Mouse (Mus musculus) adrenal gland, adult 18-20 months (tissue): ENCODE measurements around the gene Lrg1. TPM values are rescaled to one million over a fixed set of nuclear protein-coding genes. Genes with fewer than 3 reads are reported as not detected.

Experiments used
- DNase-seq, 2 experiments: peaks; one replicate each; pipeline ENCODE4 v3.0.0; 2021 to 2022; ENCODE audit warnings: low spot score in 2 of 2
- long read RNA-seq, 2 experiments: library from polyadenylated mRNA; stranded (forward); transcript quantifications; one replicate each; pipeline ENCODE4 v2.0.0; 2021
- total RNA-seq, 2 experiments: library from RNA; stranded (reverse); gene quantifications; 1 replicate in 1 of 2; 2 replicates in 1 of 2; pipeline ENCODE4 v1.2.3; 2021

The Lrg1 gene
- 10 to 100 TPM; 21.2 to 57.7 TPM for total RNA-seq
- long read RNA-seq, experiment 1, transcript Lrg1-201 (2 exons, 1,408 nt), result major isoform, 58 of 64 reads
- long read RNA-seq, experiment 1, partial matches to known transcripts, result 0 of 64 reads
- long read RNA-seq, experiment 1, other reads (novel, unspliced or antisense), result 6 of 64 reads
- long read RNA-seq, experiment 2, transcript Lrg1-201 (2 exons, 1,408 nt), result major isoform, 76 of 89 reads
- long read RNA-seq, experiment 2, partial matches to known transcripts, result 12 of 89 reads
- long read RNA-seq, experiment 2, other reads (novel, unspliced or antisense), result 1 of 89 reads

DNA sequence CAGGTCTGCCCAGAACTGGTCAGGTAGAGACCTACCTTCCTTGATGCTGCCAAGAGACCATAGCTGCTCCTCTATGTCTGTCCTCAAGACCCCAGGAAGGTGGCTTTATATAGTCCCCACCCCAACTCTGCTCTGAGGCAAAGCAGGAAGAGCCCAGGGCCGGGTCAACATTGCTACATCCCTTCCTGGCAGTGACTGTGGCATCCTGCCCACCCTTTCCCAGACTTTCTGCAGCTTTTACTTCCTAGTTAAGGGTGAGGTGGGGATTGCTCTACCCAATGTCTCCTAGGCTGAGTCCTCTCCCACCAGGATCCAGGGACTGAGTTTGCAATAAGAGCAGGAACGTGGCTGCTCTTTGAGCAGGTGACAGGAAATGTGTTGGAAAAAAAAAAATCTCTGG is at the start of gene Lrg1:
Gene Lrg1 (minus strand): TSS at position 176 of the 400 bp plus-strand sequence.
- no peak for DNase-seq

DNA sequence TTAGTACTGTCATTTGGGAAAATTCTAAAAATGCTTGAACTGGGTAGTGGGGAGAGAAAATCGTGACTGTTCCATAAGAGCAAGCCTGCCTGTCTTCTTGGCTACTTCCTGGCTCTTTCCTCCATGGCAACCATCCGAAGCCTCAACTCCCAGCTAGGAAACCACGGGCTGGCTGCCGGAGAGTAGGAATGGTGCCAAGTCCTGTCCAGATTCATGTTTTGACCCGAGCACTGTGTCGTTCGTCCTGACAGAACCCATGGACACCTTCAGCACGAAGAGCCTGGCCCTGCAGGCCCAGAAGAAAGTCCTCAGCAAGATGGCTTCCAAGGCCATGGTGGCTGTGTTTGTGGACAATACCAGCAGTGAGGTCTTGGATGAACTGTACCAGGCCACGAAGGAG is 49.7 kb upstream of the Lrg1 start:
- DNase-seq, result no peak

DNA sequence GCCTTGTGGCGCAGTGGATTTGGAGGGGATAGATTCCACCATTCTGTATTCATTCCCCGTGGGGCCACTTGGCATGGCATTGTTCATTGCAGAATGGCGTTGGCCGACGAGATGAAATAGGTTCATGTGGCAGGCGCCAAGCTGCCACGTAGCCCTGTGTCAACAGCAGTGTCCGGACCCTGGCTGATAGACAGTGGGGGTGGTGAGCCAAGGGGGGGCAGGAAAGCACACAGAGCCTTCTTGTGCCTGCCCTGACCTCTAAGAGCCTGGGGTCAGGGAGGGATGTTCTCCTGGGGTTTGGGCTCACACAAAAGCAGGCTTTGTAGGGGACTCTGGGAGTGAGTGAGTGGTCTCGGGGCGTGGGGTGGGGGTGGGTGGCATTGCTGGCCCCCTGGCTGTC is 48.8 kb upstream of the Lrg1 start:
- no peak for DNase-seq

DNA sequence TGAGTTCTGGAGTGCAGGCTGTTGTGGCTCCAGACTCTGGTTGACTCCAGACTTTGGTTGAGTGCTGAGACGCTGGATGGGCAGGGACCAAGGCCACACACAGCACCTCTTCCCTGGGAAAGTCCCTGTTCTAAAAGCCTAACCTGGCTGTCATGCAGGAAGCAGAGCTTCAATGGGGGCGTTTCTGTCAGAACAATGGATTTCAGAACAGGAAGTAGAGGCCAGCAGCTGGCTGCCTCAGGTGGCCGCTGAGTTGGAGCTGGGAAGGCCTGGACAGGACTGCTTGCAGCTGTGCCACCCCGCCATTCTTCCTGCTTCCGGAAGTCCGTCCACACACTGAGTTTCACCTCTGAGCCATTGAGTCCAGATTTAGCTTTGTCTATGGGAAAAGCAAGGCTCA is 48.0 kb upstream of the Lrg1 start:
- DNase-seq, result no peak

DNA sequence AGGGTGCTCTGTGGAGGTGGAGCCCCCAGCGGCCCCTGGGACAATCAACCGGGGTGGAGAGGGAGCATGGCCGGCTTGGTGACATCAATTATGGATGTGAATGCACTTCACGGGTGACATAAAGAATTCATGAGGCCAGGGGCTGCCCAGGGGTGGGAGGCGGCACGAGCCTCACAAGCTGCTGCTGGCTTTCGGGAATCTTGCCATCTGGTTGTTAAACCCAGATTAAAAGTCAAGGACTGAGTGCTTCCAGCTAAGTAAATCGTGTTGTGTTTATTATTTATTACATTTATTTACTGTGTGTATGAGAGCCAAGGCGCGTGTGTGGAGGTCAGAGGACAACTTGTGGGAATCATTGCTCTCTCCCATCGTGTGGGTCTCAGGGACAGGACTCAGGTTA is 43.9 kb upstream of the Lrg1 start:
- no peak for DNase-seq

DNA sequence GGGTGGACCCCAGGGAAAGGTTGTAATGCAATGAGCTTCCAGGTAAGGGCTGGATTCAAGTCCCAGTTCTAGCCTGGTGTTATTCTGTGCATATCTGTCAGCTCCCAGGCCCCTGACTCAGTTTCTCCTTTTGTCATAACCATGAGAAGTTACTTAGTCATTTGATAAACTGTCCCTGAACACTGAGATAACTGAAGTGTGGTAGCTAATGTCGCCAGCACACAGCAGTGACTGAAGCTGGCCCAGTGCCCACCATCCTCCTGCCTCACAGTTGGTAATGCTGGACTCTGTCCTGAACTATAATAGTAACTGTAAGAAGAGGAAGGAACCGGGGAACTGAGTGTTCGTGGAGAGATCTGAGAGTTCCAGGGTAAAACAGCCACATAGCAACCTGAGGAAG is 42.7 kb upstream of the Lrg1 start:
- no peak for DNase-seq

DNA sequence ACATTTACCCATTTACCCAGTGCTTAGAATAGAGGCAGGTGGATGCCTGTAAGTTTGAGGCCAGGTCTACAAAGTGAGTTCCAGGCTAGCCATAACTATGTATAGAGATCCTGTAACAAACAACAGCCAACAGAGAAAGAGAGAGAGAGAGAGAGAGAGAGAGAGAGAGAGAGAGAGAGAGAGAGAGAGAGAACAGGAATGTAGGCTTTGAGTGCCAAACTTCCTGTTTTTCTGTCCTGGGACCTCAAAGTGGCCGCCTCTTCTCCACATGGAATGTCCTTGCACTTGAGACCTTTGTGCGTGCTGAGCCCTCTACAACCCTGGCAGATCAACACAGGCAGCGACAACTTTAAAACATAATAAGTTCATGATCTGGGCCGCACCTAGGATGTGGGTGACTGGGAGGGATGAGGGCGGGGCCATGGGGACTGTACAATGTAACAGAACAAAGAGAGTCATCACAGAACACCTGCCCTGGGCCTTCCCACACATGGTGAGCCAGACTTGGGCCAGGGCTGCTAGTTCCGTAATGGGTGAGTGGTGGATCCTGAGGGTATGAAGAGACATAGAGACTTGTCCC is 41.8 kb upstream of the Lrg1 start:
- no peak for DNase-seq

DNA sequence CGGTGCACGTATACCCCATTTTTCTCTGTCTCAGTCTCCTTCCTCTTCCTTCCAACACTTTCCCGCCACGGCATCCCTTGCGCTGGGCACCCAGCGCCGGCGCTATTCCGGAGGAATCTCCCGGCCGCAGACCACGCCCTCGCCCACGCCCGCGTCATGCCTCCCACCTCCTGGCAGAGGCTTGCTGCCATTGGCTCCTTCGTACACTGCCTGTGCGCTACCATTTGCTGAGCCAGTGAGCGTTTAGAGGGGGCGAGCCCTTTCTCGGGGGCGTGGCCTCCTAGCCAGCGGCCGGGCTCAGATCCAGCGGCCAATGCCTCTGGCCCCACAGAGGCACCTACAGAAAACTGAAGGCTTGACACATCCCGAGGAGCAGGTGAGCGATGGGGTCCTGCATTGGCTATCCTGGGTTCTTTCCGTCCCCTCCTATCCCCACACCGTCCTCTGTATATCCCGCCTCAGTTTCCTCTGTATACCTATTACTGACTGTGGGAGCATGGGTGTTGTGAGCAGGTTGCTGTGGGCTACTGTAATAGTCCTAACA is 40.5 kb upstream of the Lrg1 start, which contains the start of gene Tnfaip8l1:
Gene Tnfaip8l1 (plus strand): TSS at position 247 of the 544 bp plus-strand sequence.
- peak; percentile 89 to 92 for DNase-seq

DNA sequence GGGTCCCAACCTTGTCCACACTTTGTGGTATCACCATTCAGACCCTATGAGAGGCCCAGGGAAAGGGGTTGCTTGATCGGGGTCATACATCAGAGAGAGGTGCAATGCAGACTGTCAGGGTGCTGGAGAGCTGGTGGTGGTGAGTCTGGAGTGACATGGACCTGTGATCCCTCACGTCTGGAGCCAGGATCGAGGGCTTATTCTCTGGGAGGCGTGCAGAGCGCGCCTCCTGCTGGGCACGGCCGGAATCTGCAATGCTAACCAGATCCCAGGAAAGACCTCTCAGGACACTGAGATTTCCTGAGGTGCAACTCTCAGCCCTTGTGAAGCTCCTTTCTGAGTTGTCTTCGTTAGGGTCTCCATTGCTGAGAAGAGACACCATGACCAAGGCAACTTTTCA is 37.9 kb upstream of the Lrg1 start:
- DNase-seq, result peak; percentile 59 to 71

DNA sequence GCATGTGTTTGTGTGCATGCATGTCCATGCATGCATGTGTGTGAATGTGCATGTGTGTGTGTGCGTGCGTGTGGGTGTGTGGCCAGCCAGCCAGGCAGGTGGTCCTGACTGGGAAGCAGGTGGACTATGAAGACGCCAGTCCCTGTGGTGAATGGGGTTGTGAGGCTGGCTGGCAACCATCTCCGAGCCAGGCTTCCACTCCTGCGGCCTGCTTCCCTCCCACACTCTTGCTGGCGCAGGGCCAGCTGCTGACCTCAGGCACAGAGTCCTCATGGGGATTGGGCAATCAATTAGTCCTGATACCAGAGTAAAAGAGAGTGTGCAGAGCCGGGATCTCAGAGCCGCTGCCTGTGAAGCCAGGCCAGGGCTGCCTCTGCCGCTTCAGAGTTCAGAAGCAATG is 31.8 kb upstream of the Lrg1 start:
- peak; percentile 67 to 76 for DNase-seq

DNA sequence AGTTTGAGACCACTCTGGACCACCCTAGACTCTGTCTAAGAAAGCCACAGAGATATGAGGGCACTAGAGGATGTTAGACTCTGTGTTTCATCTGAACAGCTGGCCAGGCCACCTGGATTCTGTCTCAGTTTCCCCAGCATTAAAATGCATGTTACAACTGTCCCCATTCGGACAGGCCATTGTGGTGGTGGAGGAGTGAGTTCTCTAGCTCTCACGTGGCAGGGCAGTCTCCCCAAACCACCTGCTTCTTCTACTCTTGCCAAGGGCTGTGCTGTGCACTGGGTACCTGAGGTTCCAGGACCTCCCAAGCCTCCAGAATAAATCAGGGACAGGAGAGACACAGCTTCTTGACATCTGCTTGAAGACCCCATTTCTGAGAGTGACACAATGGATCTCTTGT is 28.1 kb upstream of the Lrg1 start:
- DNase-seq, result no peak

DNA sequence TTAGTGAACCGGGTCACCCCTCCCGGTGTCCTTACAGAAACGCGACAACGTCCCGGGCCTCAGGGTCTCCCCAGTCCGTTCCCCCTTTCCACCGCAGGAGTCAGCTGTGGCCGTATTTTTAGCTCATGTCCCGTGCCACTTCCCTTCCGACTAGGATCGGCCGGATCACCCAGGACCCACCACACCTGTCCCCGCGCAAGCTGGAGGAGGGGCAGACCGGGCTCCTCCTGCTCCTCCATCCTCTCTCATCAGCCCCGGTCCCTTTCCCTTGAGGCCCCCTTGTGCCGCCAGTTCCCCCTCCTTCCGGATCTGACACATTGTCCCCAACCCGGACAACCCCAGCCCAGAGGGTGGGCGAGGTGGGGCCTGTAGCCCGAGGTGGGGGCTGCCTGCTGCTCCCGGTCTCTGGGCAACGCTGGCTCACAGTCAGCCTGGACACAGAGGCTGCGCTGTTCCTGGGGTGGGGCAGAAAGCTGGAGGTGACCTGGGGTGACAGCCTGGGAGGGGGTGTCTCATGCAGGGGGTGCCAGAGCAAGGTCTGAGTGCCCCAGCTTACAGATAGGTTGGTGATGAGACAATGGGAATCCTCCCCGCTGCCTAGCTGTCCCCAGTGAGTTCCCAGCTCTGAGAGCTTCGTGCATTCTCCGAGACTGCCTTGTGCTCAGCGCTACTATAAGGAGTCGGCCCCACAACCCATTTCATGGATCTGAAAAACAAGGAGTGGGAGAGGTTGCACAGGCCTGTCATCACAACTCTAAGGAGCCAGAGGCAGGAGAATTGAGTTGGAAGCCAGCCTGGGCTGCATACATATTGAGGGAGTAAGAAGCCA is 27.2 kb upstream of the Lrg1 start:
- DNase-seq, result no peak

DNA sequence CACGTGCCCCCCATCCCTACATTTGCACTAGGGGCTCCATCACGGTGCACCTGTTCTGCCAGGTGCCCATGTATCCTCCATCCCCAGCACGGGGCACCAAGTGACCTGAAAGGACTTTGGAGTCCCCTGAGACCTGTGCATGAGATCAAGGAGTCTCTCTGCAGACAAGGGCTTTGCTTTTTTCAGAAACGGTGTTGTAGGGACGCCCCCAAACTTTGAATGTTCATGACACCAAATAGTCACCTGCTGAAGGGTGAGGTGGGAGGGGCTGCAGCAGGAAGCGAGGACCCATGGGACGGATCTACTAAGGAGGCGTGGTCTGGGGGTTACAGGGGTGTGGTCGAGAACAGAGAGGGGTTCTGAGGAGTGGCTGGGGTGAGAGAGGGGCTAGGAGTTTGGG is 26.5 kb upstream of the Lrg1 start:
- no peak for DNase-seq

DNA sequence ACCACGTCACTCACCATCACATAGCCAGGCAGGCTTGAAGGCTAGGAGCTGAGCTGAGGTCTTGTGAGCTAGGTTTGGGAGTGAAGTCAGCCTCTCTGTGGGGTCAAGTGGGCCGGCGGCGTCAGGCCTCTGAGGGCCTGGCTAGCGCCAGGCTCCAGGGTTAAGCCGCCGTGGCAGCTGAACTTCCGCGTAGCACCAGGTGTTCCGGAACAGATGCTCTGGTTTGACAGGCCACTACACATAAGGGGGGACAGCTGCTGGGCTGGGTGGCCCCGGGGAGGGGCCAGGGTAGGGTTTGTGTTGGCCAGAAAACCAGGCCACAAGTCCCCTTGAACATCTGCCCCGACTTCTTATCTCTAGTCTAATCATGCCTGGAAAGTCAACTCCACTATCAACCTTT is 25.6 kb upstream of the Lrg1 start:
- DNase-seq, result no peak

DNA sequence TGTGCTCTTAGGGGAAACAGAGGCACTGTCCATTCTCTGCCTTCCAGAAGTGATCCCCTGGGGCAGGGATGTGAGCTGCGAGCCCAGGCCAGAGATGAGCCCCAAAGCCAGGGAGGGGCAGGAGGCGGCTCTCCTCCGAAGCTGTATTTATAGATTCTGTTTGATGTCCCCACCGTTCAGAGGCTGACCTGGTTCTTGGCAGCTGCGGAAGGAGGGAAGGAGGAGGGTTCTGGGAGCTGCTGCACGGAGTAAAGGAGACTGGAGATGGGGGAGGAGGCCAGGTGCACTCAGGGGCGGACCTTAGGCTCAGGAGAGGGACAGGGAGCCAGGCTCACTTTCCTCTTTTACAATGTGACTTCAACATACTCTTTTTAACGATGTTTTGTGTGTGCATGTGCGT is 24.3 kb upstream of the Lrg1 start:
- no peak for DNase-seq

DNA sequence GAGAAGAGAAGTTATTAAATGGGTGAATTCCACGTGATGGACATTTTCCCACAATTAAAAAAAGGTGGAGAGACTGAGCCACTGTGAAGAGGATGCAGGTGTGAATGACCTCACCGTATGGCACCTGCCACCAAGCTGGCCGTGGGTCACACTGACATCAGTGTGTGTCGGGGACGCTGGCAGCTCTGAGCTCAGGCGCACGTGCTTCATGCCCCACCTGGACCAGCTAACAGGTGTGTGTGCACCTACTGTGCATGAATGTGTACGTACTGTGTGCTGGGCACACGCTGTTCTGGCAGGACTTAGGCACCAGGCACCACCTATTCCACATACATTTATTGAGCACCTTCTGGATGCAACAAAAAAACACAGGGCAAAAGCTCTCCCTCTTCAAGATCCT is 22.7 kb upstream of the Lrg1 start:
- DNase-seq, result no peak

DNA sequence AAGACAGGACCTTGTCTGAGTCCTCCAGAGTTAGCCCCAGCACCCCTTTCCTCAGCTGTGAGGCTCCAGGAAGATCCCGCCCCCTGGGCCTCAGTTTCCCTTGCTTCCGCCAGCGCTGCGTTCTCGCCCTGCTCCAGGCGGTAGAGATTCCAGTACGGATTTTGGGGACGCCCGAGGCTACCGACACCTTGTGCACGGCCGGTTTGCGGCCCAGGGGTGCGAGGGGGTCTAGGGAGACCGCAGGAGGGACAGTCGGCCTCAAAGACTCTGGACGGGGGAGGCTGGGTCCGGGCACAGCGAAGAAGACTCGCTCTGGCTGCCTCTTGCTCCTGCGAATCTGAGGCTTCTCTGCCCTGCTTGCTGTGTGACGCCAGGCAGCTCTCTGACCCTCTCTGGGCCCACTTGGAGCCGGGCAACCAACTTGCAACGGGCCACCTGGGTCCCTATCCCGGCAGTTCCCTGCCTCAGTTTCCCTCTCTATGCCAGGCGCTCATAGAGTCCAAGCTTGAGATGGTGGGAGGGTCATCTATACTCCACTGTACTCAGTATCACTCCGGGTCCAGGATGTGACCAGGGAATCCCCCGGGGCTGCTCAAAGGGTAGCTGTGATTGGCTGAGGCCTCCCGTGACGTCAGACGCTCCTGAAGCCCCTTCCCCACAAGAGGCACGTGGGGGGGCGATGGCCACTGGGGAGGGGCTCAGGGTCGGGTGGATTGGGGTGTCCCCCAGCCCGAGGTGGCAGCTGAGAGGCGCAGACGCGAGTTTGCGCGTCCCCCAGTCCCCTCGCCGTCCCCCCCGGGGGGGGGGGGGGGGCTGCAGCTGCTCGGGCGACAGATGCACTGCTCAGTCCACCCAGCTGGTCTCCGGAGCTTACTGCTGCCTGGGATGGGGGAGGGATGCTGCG is 20.2 kb upstream of the Lrg1 start:
- DNase-seq, result no peak

DNA sequence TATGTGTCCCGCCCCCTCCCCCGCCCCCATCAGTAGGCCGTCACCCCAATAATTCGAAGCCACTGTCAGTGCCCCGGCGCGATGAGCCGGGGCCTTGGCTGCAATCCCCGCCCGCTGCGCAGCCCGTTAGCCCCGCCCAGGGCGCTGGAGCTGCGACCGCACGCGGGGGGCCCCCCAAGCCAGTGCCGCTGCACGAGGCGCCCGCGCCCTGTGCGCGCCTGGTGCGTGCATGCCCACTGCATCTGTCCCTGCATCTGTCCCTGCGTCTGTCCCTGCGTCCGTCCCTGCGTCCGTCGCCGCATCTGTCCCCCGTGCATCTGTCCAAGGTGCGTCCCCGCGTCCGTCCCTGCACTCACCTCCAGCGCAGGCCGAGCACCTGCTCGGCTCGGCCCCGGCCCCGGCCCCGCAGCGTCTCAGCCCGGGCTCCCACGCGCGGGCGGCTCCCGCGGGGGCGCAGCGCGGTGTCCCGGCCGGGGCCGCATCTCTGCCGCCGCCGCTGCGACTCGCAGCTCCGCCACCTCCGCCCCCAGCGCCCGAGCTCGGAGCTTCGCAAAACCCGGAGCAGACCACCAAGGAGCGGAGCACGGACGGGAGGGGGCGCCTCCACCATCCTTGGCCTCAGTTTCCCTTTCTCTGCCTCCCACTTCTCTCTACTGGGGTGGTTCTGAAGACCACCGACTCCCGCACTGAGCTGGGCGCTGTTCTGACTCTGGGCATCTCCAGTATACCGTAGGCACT is 18.2 kb upstream of the Lrg1 start, which contains the start of gene Sema6b:
Gene Sema6b (minus strand): TSS at position 486 of the 738 bp plus-strand sequence.
- peak; percentile 52 to 72 for DNase-seq

DNA sequence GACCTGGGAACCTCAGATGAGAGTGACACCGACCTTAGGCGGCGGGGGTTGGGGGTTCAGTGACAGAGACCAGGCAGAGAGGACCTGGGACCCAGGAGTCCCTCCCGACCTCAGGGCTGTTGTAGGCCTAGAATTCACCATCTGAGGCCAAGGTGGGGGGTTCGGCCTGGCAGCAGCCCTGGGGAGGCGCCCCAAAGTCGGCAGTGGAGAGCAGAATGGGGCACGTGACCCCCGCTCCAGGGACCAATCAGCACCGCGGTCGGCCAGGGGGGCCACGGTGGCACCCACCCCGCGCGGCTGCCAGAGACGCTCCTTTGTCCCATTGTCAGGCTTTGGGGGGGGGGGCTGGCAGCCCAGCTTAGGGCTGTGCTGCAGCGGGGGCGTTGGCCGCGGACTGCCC is 17.6 kb upstream of the Lrg1 start:
- no peak for DNase-seq
